Mouse (Mus musculus) hindbrain, embryonic 15.5 days (tissue): ENCODE data around the gene Nod1. TPM values are rescaled to one million over a fixed set of nuclear protein-coding genes. Genes with fewer than 3 reads are reported as not detected.
"Not testable (repeated sequence)": the region's sequence is repeated elsewhere in the genome, so short reads cannot be mapped to it uniquely, and the experiment has no call there.

ENCODE experiments used
- ATAC-seq: fragments of 200-750 bp; cut with Nextera tagmentation; 2 replicates; pipeline ENCODE4 v1.8.0; 2017; ENCODE audit warnings: low read depth, moderate number of reproducible peaks, moderate TSS enrichment; ENCODE audit not compliant: low FRiP score
- H3K27ac ChIP-seq: fragments of 300-500 bp; sonication (generic); replicated peaks from 2 replicates; pipeline ENCODE4 v1.5.1; 2015; ENCODE audit warnings: mild to moderate bottlenecking, inconsistent platforms
- H3K27me3 ChIP-seq: fragments of 300-500 bp; sonication (generic); 2 replicates; pipeline ENCODE4 v1.6.1; 2015; ENCODE audit warnings: control low read depth, inconsistent platforms
- H3K36me3 ChIP-seq: fragments of 300-500 bp; sonication (generic); 2 replicates; pipeline ENCODE4 v1.6.1; 2015; ENCODE audit warnings: control low read depth, inconsistent platforms
- H3K4me1 ChIP-seq: fragments of 300-500 bp; sonication (generic); replicated peaks from 2 replicates; pipeline ENCODE4 v1.6.1; 2015; ENCODE audit warnings: control low read depth, inconsistent platforms
- H3K4me2 ChIP-seq: fragments of 300-500 bp; sonication (generic); 2 replicates; pipeline ENCODE4 v1.6.1; 2015; ENCODE audit warnings: moderate library complexity, mild to moderate bottlenecking, inconsistent platforms
- H3K4me3 ChIP-seq: fragments of 300-500 bp; sonication (generic); 2 replicates; pipeline ENCODE4 v1.5.1; 2015; ENCODE audit warnings: mild to moderate bottlenecking, inconsistent platforms
- H3K9ac ChIP-seq: fragments of 300-500 bp; sonication (generic); 2 replicates; pipeline ENCODE4 v1.6.1; 2015; ENCODE audit warnings: inconsistent platforms
- H3K9me3 ChIP-seq: fragments of 300-500 bp; sonication (generic); 2 replicates; pipeline ENCODE4 v1.6.1; 2016; ENCODE audit warnings: control low read depth, inconsistent platforms
- WGBS: fragments of 180-500 bp; shearing (Covaris S2); methylation state at CpG from one replicate; pipeline ENCODE4 v1.1.7; 2015; 5-methylcytosine and 5-hydroxymethylcytosine counted together
- polyA plus RNA-seq: library from polyadenylated mRNA; unstranded; fragments of >200 nt; fragmentation: Nextera tagmentation; extraction: Ambion mirVana; gene quantifications from 2 replicates; pipeline ENCODE4 v1.2.1, GENCODE M21; 2015

Gene Nod1
- polyA plus RNA-seq, 1 experiment from 2014 or later: 3.9 TPM

- not testable (repeated sequence) for H3K27ac ChIP-seq, H3K27me3 ChIP-seq, H3K9me3 ChIP-seq, H3K9ac ChIP-seq, H3K36me3 ChIP-seq, H3K4me3 ChIP-seq, H3K4me1 ChIP-seq, ATAC-seq, H3K4me2 ChIP-seq
- WGBS: 77% methylated on average over 4 of the region's 4 CpGs
These were observed 19.0 kb downstream of the Nod1 start for GRCm38 (mm10) chr6:54953399-54953798.

- Histone ChIP-seq H3K4me3 (no peak overlapping the region), H3K27me3 (no peaks in the 10 kb centered on the region), H3K4me2 (no peak overlapping the region), H3K27ac (no peak overlapping the region), H3K9me3 (no peaks in the 10 kb centered on the region), H3K4me1 (no peaks in the 10 kb centered on the region), H3K9ac (no peak overlapping the region), H3K36me3 (no peaks in the 10 kb centered on the region)
- WGBS: 90% methylated on average over 3 of the region's 3 CpGs
- no peak for ATAC-seq
These were observed 19.9 kb downstream of the Nod1 start for GRCm38 (mm10) chr6:54952542-54952941.

- no peak for ATAC-seq
- peaks cover 5% of the 10 kb centered on the region; the same call in 1 of the 2 replicates for H3K27me3 ChIP-seq
- H3K9me3 ChIP-seq: no peaks in the 10 kb centered on the region
- H3K9ac ChIP-seq: no peak overlapping the region
- no peak overlapping the region for H3K27ac ChIP-seq
- no peaks in the 10 kb centered on the region for H3K36me3 ChIP-seq
- WGBS: 89% methylated on average over 5 of the region's 5 CpGs
- H3K4me1 ChIP-seq: 0 out of 2 replicates have a peak, but pooled peaks cover 4% of the 10 kb centered on the region
- H3K4me3 ChIP-seq: no peak overlapping the region
- H3K4me2 ChIP-seq: no peak overlapping the region
These were observed 23.7 kb downstream of the Nod1 start for GRCm38 (mm10) chr6:54948682-54949081.

GRCm38 (mm10) chr6:54946241-54946953 lies 26.0 kb downstream of the Nod1 start:
- Histone ChIP-seq H3K27ac (no peak overlapping the region), H3K27me3 (peaks cover 10% of the 10 kb centered on the region), H3K36me3 (no peaks in the 10 kb centered on the region), H3K9me3 (no peaks in the 10 kb centered on the region), H3K4me3 (no peak overlapping the region), H3K4me1 (0 out of 2 replicates have a peak, but pooled peaks cover 4% of the 10 kb centered on the region), H3K9ac (no peak overlapping the region), H3K4me2 (no peak overlapping the region)
- ATAC-seq: no peak
- 67% methylated on average over 4 of the region's 4 CpGs for WGBS

- Histone ChIP-seq H3K27me3 (peaks cover 10% of the 10 kb centered on the region), H3K4me2 (no peak overlapping the region), H3K27ac (no peak overlapping the region), H3K4me3 (no peak overlapping the region), H3K36me3 (no peaks in the 10 kb centered on the region), H3K9ac (no peak overlapping the region), H3K9me3 (no peaks in the 10 kb centered on the region), H3K4me1 (0 out of 2 replicates have a peak, but pooled peaks cover 4% of the 10 kb centered on the region)
- no peak for ATAC-seq
- 88% methylated on average over 16 of the region's 16 CpGs for WGBS
These were observed 27.9 kb downstream of the Nod1 start for GRCm38 (mm10) chr6:54944551-54944950.

- WGBS: 56% methylated on average over 24 of the region's 24 CpGs
- Histone ChIP-seq H3K4me3 (no peak overlapping the region), H3K4me2 (peak overlapping the region; percentile 18; the same call in 1 of the 2 replicates), H3K36me3 (no peaks in the 10 kb centered on the region), H3K4me1 (0 out of 2 replicates have a peak, but pooled peaks cover 4% of the 10 kb centered on the region), H3K9me3 (no peaks in the 10 kb centered on the region), H3K27ac (no peak overlapping the region), H3K9ac (no peak overlapping the region), H3K27me3 (peaks cover 10% of the 10 kb centered on the region)
- no peak for ATAC-seq
These were observed 28.7 kb downstream of the Nod1 start for GRCm38 (mm10) chr6:54943753-54944152.

- no peaks in the 10 kb centered on the region for H3K36me3 ChIP-seq
- H3K4me1 ChIP-seq: 0 out of 2 replicates have a peak, but pooled peaks cover 4% of the 10 kb centered on the region
- no peak overlapping the region for H3K9ac ChIP-seq
- no peak for ATAC-seq
- WGBS: 79% methylated on average over 16 of the region's 16 CpGs
- no peak overlapping the region for H3K27ac ChIP-seq
- H3K4me2 ChIP-seq: no peak overlapping the region
- no peaks in the 10 kb centered on the region for H3K9me3 ChIP-seq
- no peak overlapping the region for H3K4me3 ChIP-seq
- H3K27me3 ChIP-seq: peaks cover 10% of the 10 kb centered on the region
These were observed 29.1 kb downstream of the Nod1 start for GRCm38 (mm10) chr6:54943292-54943691.

- no peak overlapping the region for H3K4me3 ChIP-seq
- H3K9ac ChIP-seq: no peak overlapping the region
- no peak overlapping the region for H3K27ac ChIP-seq
- WGBS: 90% methylated on average over 6 of the region's 6 CpGs
- H3K4me2 ChIP-seq: no peak overlapping the region
- H3K27me3 ChIP-seq: peaks cover 10% of the 10 kb centered on the region
- no peaks in the 10 kb centered on the region for H3K36me3 ChIP-seq
- no peak for ATAC-seq
- H3K4me1 ChIP-seq: 0 out of 2 replicates have a peak, but pooled peaks cover 4% of the 10 kb centered on the region
- H3K9me3 ChIP-seq: no peaks in the 10 kb centered on the region
These were observed 31.3 kb downstream of the Nod1 start for GRCm38 (mm10) chr6:54941149-54941548.

- 71% methylated on average over 7 of the region's 7 CpGs for WGBS
- Histone ChIP-seq H3K4me2 (no peak overlapping the region), H3K9ac (no peak overlapping the region), H3K36me3 (no peaks in the 10 kb centered on the region), H3K9me3 (no peaks in the 10 kb centered on the region), H3K27ac (no peak overlapping the region), H3K4me1 (0 out of 2 replicates have a peak, but pooled peaks cover 4% of the 10 kb centered on the region), H3K27me3 (peaks cover 10% of the 10 kb centered on the region), H3K4me3 (no peak overlapping the region)
- no peak for ATAC-seq
These were observed 32.3 kb downstream of the Nod1 start for GRCm38 (mm10) chr6:54940126-54940525.

- Histone ChIP-seq H3K4me1 (0 out of 2 replicates have a peak, but pooled peaks cover 4% of the 10 kb centered on the region), H3K4me3 (no peak overlapping the region), H3K36me3 (no peaks in the 10 kb centered on the region), H3K9ac (no peak overlapping the region), H3K27me3 (peaks cover 10% of the 10 kb centered on the region), H3K9me3 (no peaks in the 10 kb centered on the region), H3K27ac (no peak overlapping the region), H3K4me2 (no peak overlapping the region)
- 0 out of 2 replicates have a peak, but pooled peaks have one; percentile 19 for ATAC-seq
- WGBS: 72% methylated on average over 4 of the region's 4 CpGs
These were observed 32.8 kb downstream of the Nod1 start for GRCm38 (mm10) chr6:54939631-54940030.

- Histone ChIP-seq H3K36me3 (no peaks in the 10 kb centered on the region), H3K27me3 (no peaks in the 10 kb centered on the region), H3K9me3 (no peaks in the 10 kb centered on the region), H3K4me3 (no peak overlapping the region), H3K4me2 (no peak overlapping the region), H3K9ac (no peak overlapping the region), H3K27ac (no peak overlapping the region), H3K4me1 (no peaks in the 10 kb centered on the region)
- WGBS: 86% methylated on average over 2 of the region's 2 CpGs
- no peak for ATAC-seq
These were observed 35.9 kb downstream of the Nod1 start for GRCm38 (mm10) chr6:54936496-54936895.

- 83% methylated on average over 5 of the region's 5 CpGs for WGBS
These were observed 37.5 kb downstream of the Nod1 start for GRCm38 (mm10) chr6:54934930-54935329.

More at GRCm38 (mm10) chr6:54934930-54935329, 37.5 kb downstream of the Nod1 start:
- H3K4me1 ChIP-seq: no peaks in the 10 kb centered on the region
- no peak overlapping the region for H3K4me3 ChIP-seq
- H3K9ac ChIP-seq: no peak overlapping the region
- no peaks in the 10 kb centered on the region for H3K36me3 ChIP-seq
- H3K27me3 ChIP-seq: no peaks in the 10 kb centered on the region
- no peaks in the 10 kb centered on the region for H3K9me3 ChIP-seq
- H3K27ac ChIP-seq: no peak overlapping the region
- H3K4me2 ChIP-seq: no peak overlapping the region
- ATAC-seq: no peak
